Mouse (Mus musculus) testis, postnatal 14 days (tissue): ENCODE measurements around the gene Ireb2.
"Not testable (repeated sequence)": the region's sequence is repeated elsewhere in the genome, so short reads cannot be mapped to it uniquely, and the experiment has no call there.

Experiments
- DNase-seq: peaks from one replicate; pipeline ENCODE4 v3.0.0; 2021; ENCODE audit warnings: low spot score

Ireb2 gene

DNA sequence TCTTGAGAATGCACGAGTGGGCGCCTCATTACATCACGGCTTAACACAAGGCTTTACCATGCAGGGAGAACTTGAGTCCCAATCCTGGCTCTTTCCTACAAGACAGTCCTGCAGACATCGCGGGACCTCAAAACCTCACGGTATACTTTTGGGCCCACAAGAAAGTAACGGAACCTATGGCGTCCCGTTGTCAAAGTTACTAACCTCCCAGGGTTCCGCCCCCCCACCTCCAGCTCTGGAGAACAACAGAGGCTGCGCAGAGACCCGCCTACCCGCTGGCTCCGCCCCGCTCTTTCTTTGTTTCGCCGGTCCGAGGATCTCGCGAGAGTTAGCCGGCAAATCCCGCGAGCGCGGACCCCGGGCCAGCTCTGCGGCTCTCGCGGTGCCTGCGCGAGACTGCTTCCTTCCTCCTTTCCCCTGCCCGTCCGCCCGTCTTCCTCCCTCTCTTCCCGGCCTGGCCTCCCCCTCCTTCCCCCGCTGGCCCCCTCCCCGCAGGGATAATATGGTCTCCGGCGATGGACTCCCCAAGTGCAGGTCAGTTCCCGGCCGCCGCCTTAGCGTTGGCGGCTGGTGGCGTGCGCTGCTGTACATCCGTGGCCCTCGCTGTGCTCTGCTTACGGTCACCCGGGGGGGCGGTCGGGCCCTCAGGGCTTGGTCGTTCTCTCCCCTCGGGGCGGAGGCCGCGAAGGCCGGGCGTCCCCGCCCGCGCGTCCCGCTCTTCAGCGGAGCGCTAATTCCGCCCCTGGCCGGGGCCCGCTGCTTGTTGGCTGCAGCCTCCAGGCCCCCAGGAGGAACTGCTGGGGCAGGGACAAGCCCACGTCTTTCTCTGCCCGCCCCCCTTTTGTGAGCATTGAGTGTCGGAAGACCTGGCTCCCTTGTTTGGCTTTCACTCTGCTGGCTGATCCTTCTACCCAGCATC lies at the start of gene Ireb2:
Gene Ireb2, plus strand, starts transcription at position 427 of the 919 bp plus-strand sequence.
- DNase-seq, result peak; percentile 99

DNA sequence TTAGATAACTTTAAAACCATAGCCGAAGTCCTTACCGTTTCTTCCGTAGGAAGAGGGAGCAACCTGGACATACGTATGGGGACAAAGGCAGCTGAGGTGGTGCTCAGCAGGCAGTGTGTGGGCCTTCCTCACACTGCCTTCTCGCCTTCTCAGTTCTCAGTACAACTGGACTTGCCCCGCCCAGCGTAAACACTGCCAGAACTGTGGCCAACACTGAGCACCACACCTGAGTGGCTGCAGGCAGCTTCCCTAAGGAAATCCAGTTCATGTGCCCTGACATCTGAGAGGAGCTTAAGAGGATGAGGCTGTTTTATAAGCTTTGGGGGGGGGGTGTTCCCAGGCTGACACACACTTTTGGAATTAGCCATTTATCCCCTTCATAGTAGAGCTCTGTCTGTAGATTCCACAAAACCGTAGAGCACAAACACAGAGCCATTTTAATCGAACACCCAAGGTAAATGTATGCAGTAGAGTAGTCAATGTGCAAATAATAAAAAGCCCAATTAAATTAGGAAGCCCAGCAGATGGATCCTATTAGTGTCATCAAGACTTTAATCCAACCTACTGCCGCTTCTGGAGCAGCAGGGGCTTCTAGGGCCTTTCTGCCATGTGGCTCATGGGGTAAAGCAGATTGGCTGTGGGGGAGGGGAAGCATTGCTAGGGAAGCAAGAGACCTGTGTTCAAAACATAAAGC lies 46.9 kb upstream of the Ireb2 start:
- no peak for DNase-seq

DNA sequence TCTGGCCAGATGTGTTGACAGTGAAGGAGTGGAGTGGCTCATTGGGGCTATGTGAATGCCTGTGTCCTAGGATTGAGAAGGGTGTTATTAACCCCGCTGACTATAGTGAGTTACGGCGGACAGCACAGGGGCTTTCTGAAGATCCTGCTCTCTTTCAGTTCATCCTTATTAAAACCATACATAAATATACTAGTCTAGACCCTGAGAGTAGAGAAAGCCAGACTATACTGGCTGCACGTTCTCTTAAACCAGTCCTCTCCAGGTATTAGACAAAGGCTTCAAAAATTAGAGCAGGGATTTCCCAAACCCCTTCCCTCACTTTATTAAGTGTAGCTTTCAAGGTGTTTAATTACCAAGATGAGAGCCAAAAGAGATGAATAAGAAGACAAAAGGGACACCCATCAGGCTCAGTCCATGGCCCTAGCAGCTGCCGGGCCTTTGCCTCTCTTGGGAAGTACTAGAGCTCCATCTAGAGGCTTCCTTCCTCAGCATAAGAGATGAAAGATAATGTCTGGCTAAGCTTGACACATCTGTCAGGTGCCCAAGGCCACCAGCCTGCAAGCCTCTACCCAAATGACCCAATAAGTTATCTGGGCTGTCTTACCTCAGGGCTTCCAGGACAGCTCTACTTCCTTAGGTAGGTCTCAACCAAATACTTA lies 42.0 kb upstream of the Ireb2 start:
- no peak for DNase-seq

DNA sequence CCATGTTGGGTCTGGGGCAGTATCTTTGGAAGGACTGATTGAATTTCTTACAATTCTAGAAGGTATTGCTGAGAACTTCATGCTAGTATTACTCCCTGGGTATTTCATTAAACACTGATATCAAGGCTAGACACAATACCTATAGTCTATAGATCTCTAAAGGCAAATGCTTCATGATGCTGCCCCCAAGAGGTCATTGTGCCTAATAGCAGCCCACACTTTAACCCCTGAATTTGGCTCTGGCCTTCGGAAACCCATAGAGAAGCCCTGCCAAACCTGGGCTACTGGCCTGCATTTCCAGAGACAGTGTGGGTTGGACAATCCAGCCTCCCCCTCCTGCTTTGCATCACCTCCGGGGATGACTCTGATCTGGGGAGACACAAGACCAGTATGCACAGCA lies 33.8 kb upstream of the Ireb2 start:
- no peak for DNase-seq

DNA sequence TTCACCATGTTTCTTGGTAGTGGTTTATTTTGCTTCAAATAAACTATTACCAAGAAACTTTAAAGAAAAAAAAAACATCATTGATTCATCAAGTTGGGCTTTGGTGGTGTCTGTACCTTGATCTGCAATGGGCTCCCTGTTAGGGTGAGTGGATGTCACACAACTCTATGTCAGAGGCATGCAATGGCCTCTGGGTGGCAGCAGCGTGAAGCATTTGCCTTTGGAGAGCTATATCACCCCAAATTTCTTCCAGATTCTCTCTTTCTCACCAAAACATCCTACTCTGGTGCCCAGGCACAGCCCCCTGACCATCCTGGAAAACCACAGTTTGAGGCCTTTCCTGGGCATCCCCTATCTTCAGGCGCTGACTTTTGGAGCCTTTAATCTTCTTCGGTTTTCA lies 33.0 kb upstream of the Ireb2 start:
- DNase-seq, result no peak

DNA sequence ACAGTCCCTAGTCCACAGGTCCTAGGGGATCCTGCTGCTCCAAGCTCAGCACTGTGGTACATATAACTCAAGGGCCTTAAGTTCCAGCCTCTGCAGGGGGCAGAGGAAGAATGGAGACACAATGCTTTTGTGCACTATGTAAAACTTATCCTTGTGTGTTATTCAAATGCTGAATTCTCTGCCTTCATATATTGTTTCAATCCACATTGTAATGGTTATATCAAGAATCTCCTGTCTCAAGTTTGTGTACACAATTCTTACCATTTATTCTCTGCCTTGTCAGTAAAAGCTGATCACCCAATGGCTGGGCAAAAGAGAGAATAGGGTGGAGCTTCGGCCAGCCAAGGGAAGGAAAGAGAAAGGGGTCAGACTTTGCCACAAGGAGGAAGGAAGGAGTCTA lies 29.8 kb upstream of the Ireb2 start:
- no peak for DNase-seq

DNA sequence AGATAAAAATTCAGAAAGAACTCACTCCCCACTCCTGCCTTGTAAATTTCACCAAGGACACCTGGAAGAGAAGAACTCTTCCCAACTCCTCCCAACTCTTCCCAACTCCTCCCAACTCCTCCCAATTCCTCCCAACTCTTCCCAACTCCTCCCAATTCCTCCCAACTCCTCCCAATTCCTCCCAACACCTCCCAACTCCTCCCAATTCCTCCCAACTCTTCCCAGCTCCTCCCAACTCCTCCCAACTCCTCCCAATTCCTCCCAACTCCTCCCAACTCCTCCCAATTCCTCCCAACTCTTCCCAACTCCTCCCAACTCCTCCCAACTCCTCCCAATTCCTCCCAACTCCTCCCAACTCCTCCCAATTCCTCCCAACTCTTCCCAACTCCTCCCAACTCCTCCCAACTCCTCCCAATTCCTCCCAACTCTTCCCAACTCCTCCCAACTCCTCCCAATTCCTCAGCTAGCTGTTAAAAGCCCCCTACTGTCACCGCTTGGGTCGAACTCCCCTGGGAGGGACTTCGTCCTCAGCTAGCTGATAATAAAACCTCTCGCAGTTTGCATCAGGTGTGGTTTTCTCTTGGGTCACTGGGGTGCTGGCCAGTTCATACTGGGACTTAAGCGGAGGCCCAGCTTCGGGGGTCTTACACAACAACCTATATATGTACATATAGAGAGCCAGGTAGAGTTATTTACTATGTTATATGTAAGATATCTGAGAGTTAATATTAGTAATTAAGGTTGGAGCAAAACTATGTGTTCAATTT lies 27.5 kb upstream of the Ireb2 start:
- not testable (repeated sequence) for DNase-seq

DNA sequence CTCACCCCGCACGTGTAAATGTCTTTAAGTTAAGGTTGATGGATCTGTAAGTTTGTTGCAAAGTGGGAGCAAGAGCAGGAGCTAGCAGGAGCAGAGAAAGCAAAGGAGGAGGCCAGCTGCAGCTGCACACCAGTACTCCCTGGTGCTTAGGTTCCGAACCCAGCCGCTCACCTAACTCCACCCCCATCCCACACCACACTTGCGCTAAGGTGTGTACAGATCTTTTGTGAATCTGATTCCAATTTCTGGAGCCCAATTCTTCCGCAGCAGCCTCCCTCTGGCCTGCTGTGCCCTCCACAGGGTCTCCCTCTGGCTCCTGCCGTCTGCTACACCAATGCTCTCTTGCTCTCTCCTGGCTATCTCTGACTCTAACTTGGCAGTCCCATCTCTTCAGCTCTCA lies 25.8 kb upstream of the Ireb2 start:
- DNase-seq, result peak; percentile 77

DNA sequence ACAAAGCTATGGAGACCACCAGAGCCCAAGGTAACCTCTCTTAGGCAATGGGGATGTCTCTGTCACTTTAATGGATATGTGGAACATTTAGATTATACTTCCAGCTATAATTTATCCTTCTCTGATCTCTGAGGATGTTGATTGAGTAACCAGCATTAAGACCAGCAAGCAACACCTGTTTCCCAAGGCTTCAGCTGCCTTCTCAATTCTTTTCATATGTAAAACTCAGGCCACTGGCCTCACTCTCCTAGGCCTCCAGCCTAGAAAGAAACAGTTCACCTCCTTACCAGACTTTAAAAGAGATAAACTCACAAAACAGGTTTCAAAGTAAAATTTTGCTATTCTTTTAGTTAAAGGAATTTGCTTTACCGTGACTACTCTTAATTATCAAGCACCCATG lies 23.4 kb upstream of the Ireb2 start:
- DNase-seq, result no peak

DNA sequence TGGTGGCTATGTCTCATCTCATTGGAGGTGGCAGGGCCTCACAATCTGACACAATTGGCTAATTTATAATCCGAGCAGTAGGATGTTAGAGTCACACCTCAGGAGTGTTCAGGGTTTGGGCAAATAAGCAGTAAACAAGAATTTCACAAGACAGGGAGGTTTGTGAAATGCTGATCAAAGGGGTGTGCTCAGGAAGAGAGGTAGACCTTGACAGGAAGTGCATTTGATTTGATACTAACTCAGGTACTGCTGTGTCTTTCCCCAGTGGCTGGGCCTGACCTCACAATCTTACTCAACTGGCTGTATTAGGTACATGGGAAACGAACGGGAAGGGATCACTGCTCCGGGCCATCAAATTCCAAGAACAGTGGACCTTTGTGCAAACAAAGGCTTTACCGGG lies 21.3 kb upstream of the Ireb2 start:
- no peak for DNase-seq

DNA sequence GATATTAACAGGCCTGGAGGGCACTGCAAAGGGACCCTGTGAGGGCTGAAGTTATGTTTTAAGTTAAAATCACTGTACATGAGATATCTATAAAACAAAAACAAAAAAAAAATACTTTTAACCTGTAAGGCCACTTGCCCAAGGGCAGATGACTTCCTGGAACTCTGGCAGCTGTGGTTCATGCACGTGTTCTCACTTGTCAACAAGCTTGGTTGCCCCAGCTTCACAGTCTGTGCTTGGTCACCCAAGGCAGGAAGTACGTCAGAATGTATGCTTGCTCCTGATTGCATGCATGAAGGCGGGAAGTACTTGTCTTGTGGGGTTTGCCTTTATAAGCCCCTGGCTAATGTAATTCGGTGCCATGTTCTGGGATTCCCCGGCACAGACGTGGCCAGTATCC lies 19.7 kb upstream of the Ireb2 start:
- no peak for DNase-seq

DNA sequence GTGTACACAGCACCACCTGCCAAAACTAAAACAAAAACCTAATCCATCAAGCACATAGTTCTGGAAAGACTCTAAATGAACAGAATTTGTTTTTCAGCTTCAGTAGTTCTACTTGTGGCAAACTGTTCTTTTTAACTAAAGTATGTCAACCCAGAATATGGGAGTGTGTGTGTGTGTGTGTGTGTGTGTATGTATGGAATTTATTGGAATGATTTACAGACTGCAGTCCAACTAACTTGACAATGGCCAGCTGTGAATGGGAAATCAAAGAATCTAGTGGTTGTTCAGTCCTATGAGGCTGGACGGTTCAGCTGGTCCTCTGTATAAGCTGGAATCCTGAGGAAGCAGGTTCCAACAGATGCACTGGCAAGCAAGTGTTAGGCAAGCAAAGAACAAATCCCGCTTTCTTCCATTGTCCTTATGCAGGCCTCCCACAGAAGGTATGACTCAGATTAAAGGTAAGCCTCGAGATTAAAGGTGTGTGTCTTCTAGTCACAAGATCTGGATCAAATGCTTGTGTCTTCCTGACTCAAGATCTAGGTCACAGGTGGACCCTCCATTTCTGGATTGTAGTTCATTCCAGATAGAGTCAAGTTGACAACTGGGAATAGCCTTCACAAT lies 18.9 kb upstream of the Ireb2 start:
- DNase-seq, result no peak

DNA sequence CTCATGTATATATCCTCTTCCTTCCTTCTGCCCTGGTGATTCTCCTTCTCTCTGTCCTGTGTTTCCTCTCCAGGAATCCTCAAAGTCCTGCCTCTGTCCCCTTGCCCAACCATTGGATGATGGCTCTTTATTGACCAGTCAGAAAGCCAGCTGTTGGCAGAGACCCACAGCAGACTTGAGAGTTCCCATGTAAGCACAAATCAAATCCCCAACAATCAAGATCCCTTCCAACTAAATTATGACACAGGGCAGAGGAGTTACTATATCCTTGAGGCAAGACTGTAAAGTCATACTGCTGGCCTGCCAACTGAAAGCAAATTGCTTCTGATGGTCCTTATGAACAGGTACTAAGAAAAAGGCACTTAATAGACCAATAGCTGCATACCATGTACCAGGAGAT lies 15.4 kb upstream of the Ireb2 start:
- no peak for DNase-seq

DNA sequence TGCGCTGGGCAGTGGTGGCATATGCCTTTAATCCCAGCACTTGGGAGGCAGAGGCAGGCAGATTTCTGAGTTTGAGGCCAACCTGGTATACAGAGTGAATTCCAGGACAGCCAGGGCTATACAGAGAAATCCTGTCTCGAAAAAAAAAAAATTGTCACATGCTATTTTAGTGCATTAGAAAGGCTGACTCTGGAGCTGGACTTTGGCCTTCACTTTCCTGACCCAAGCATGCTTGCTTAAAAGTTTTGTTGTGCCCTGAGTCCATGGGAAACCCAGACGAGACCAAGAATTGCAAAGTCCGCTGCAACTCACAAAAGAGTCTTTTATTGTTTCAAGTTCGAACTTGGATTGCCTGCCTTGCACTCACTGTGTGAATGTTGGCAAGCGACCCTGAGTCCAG lies 10.6 kb upstream of the Ireb2 start:
- not testable (repeated sequence) for DNase-seq

DNA sequence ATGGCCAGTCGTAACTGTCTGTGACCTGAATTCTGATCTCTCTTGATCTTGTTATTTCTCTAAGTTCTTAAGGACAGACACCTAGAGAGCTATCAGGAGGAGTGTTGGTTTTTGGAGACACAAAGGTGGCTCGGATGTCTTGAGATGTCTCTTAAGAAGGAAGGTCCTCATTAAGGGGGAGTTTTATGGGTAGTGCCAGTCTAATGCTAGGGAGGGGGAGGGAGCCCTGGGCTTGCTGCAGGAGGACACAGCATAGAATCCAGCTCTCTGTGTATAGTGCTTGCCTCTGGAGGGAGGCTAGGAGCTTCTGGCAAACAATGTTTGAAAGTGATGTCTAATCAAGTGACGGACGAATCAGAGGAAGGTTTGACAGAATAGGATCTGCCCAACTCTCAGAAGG lies 10.0 kb upstream of the Ireb2 start:
- DNase-seq, result no peak

DNA sequence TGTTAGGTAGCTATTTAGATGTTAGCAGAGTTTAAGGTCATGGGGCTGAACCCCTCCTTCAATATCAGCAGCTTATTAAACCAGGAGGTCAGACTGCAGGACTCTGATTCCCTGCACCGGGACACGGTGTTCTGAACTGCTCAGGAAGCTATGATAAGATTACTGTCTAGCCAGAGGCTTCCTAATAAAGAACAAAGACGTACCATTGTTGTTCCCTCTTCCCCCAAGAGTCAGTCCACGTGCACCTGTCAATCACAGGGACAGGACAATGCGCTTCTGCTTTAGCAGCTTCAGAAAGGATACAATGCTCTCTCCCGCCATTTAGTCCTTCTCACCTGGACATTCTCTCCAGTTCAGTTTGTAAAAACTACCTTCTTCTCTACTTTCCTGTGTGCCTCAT lies 8.0 kb upstream of the Ireb2 start:
- DNase-seq, result peak; percentile 66

DNA sequence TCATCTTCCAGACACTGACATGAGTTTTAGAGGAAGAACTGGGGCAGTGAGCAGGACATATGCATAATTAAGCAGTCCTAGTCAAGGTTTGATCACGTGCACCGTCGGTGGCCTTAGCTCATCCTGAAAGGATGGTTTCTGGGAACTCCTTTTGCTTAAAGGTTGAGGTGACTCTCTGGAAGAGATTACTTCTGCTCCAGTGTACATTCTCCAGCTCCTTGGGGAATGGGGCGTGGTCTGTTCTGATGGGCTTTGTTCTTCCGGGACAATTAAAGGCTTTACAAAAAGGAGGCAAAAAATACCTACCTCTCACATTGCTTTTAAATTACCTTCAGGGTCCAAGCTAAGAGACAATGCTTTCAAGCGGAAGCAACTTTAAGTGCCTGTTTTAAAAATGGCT lies 7.5 kb upstream of the Ireb2 start:
- no peak for DNase-seq

DNA sequence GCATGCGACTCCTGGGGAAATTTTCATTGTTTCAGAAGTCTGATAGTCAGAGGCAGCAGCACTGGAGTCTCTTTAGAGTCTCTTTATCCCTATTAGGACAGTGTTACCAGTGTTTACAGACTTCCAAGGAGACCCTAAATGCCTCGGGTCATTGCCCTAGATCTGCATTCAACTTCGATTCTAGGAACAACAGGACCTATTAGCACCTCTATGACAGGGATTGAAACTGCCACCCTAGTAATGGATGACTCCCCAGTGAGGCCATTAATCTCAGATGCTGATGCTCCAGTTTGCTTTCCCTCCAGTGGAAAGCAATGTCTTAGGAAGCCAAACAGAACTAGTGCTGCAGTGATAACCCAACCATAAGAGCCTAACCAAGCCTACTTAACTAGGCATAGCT lies 6.1 kb upstream of the Ireb2 start:
- no peak for DNase-seq

DNA sequence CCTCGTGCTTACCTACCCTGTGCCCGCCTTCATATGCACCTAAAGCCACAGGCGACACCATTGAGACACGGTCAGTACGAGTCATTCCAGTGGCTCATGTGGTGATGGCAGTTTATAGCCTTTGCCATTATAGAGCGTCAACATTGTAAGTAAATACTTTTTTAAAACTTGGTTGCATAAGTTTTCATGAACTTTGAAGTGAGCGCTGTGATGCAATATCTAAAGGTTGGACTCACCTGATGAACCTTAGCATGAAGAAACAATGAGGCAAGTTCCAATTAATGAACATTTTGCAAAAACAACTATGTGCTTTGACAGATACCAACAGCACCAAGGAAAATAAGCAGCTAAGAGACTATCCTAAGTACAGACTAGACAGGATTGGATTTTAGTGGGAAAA lies 3.1 kb upstream of the Ireb2 start:
- DNase-seq, result no peak

DNA sequence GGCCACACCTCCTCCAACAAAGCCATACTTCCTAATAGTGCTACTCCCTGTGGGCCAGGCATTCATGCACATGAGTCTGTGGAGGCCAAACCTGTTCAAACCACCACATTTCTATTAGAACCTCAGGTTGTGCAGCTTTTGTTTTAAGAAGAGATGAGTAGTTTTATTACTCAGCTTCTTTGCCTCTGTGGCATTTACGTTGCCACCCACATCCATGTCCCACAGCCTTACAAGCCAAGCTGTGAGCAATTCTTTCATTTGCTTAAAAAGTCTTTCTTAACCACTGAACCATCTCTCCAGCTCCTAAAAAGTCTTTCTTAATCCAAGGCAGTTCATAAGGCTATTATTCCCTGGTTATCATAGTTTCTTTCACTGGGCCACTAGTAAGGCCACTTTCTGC lies 15.2 kb downstream of the Ireb2 start:
- no peak for DNase-seq

DNA sequence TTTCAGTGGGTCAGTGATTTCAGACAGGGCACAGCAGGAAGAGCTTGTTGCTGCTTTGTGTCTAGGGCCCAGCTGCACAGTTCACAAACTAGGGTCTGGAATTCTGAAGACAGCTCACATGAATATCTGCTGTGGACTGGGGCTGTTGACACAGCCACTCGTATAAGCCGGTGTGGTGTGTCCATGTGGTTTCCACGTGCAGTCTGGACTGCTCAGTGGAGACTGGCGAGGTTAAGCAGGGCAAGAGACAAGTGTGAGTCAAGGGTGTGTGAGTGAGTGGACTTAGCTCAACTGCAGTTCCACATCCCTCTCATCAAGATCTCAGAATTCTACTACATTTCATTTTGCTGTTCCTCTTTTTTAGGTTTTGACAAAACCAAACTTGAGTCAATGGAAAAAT lies 28.5 kb downstream of the Ireb2 start:
- no peak for DNase-seq

DNA sequence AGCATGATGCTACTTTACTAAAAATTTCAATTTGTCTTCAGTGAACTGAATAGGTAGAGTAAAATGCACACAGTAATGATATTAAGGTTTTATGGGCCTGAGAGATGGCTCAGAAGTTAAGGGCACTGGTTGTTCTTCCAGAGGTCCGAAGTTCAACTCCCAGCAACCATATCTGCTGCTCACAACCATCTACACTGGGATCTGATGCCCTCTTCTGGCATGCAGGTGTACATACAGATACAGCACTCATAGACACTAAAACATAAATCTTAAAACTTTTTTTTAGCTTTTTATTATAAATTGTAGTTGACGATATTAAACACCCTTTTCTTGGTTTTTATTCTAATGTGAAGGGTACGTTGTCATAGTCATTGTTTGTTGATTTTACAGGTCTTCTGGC lies 33.5 kb downstream of the Ireb2 start:
- DNase-seq, result no peak
